Mouse (Mus musculus) c-Kit-positive CD71-positive TER-119-negative erythroid progenitor cells, embryonic 14.5 days (primary cell): ENCODE data around the gene Olfr1311.
"Not testable (repeated sequence)": the region's sequence is repeated elsewhere in the genome, so short reads cannot be mapped to it uniquely, and the experiment has no call there.

Experiments used
- DNase-seq: peaks from one replicate; pipeline ENCODE4 v3.0.0-alpha.2; 2013; ENCODE audit warnings: low read depth

Gene Olfr1311

DNA sequence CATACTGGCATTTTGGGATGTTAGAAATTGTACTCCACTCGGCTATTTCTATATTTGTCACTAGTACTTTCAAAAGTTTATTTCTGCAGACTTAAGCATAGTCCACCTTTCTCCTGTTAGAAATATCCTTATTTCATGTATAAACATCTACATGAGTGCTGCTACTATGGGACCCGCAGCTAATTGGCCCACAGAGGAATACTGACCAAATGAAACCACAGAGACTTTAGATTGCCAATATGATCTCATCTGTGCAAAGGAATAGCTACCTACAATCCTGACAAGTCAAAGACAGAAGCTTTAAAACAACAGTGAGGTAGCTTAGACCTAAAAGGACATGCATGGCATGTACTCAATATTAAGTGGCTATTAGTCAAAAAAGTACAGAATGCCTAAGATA lies at the start of gene Olfr1311:
Gene Olfr1311 (minus strand): TSS at position 101 of the 400 bp plus-strand sequence.
- DNase-seq, result no peak

DNA sequence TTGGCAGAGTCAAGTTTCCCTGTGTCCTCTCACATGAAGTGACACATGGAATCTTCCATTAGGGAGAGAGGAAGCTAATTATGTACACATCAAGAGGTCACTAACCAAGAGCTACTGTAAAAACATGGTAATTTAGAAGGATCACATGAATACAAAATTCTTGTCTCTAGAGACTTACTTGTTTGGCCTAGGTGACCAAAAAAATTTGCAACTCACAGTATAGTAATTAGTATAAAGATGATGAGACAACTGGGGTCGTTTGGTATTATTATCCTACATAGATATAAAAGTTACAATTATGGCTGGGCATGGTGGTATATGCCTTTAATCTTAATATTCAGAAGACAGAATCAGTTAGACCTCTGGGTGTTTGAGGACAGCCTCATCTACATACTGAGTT lies 25.9 kb upstream of the Olfr1311 start, which contains the start of gene Olfr1312:
Gene Olfr1312 (minus strand): TSS at position 101 of the 400 bp plus-strand sequence.
- no peak for DNase-seq

- DNase-seq, result not testable (repeated sequence)
Measured at GRCm38 (mm10) chr2:112026971-112027370, 2.8 kb upstream of the Olfr1311 start.

- DNase-seq, result no peak
Measured at GRCm38 (mm10) chr2:112014900-112015299, 9.3 kb downstream of the Olfr1311 start.

DNA sequence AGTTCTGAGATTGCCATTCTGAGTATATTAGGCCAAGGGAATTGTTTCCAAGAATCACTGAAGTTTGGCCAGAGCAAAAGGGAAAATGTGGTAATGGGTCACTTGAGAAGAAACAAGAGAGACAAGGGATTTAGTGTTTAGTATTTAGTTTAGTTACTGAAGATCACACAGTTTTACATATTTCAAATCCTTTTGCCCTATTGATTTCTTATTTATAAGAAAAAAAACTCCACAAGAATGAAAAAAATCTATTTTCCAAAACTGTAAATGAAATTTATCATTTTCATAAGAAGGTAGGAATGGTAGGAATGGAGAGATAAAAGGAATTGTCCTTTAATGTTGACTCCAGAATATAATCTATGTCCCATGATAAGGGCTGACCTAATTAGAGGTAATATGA lies 11.6 kb downstream of the Olfr1311 start, which contains the start of gene Olfr1310:
Gene Olfr1310 (minus strand): TSS at position 101 of the 400 bp plus-strand sequence.
- DNase-seq, result no peak

DNA sequence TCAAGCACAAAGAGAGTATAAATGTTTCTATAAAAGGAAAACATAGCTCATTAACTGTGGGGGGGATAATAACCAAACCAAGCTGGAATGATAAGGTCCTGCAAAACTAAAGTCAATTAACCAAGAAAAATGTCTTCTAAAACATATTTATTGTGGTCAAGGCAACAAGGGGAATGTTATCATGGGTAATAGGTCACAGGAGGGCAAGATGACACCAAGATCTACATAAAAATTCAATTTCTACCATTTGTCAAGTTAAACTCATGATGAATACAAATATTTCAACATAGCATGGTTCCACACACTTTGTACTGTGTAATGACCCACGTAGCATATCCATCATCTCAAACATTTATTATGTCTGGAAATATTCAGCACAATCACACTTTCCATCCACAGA lies 34.0 kb downstream of the Olfr1311 start, which contains the start of gene Olfr1309:
Gene Olfr1309 (minus strand): TSS at position 101 of the 400 bp plus-strand sequence.
- no peak for DNase-seq
